Mouse (Mus musculus) G1E (cell line): ENCODE data around the gene Shisa7. TPM values are rescaled to one million over a fixed set of nuclear protein-coding genes. Genes with fewer than 3 reads are reported as not detected.

Experiments
- ATAC-seq: 2 replicates; pipeline ENCODE4 v1.8.0; 2016; ENCODE audit warnings: mild to moderate bottlenecking; ENCODE audit not compliant: insufficient number of reproducible peaks, poor library complexity, low FRiP score, severe bottlenecking; ENCODE audit errors: extremely low read depth
- DNase-seq: peaks from one replicate; pipeline ENCODE4 v3.0.0; 2012; ENCODE audit warnings: low spot score
- H3K27me3 ChIP-seq: 2 replicates; pipeline ENCODE4 v1.6.1; 2012; ENCODE audit warnings: mild to moderate bottlenecking, low read length, inconsistent platforms; ENCODE audit not compliant: insufficient read depth
- H3K36me3 ChIP-seq: replicated peaks from 2 replicates; pipeline ENCODE3; 2012; ENCODE audit warnings: mild to moderate bottlenecking, inconsistent platforms
- H3K4me1 ChIP-seq: 2 replicates; pipeline ENCODE4 v1.6.1; 2012; ENCODE audit warnings: low read depth, low read length, inconsistent platforms, mixed read lengths; ENCODE audit not compliant: insufficient read depth
- H3K4me3 ChIP-seq: 2 replicates; pipeline ENCODE4 v1.5.1; 2012; ENCODE audit warnings: low read depth, mild to moderate bottlenecking, inconsistent platforms, low read length, moderate library complexity, mixed read lengths
- H3K9me3 ChIP-seq: replicated peaks from 2 replicates; pipeline ENCODE4 v1.6.1; 2012; ENCODE audit warnings: inconsistent platforms
- CTCF ChIP-seq: IDR thresholded peaks from 2 replicates; pipeline ENCODE4 v1.5.1; 2012; ENCODE audit warnings: low read depth, low read length, inconsistent platforms, mixed read lengths
- GATA1 ChIP-seq: IDR thresholded peaks from 2 replicates; pipeline ENCODE4 v1.6.1; 2012; ENCODE audit warnings: borderline replicate concordance, low read length, inconsistent platforms, mixed read lengths
- GATA2 ChIP-seq: IDR thresholded peaks from 2 replicates; pipeline ENCODE4 v1.6.1; 2012; ENCODE audit warnings: low read depth, low read length, inconsistent platforms, borderline replicate concordance
- POLR2AphosphoS5 ChIP-seq: IDR thresholded peaks from 2 replicates; pipeline ENCODE4 v1.6.1; 2012; ENCODE audit warnings: low read depth, low read length, inconsistent platforms; ENCODE audit not compliant: insufficient replicate concordance
- TAL1 ChIP-seq: conservative IDR thresholded peaks from 2 replicates; pipeline ENCODE4 v1.6.1; 2012; ENCODE audit warnings: low read depth, low read length, inconsistent platforms, mixed read lengths
- polyA plus RNA-seq: library from polyadenylated mRNA; stranded (reverse); fragments of >175 nt; gene quantifications from 2 replicates; pipeline ENCODE4 v1.2.3, GENCODE M21; 2012
- total RNA-seq, 2 experiments: library from RNA; stranded (forward) in 1 of 2; stranded (reverse) in 1 of 2; fragments of 200-1000 nt in 1 of 2; fragments of >200 nt in 1 of 2; fragmentation: Nextera tagmentation in 1 of 2; gene quantifications; 2 replicates each; pipeline ENCODE4 v1.2.3; 2014 to 2017

Gene Shisa7
- total and polyA plus RNA-seq, 3 experiments = 0.22 TPM; not detected in 2

- Histone ChIP-seq H3K4me1 (peaks cover 59% of the 10 kb centered on the region), H3K9me3 (no peaks in the 10 kb centered on the region), H3K36me3 (peaks cover 2% of the 10 kb centered on the region), H3K27me3 (peaks cover 47% of the 10 kb centered on the region), H3K4me3 (no peak overlapping the region)
- DNase-seq (no peak), ATAC-seq (no peak)
- no peak for TF ChIP-seq GATA2
- no peak for TF ChIP-seq GATA1
- no peak for TF ChIP-seq POLR2AphosphoS5
- TF ChIP-seq CTCF = no peak
Measured at GRCm38 (mm10) chr7:4777851-4778637, 66.5 kb downstream of the Shisa7 start.

- DNase-seq = no peak
- ATAC-seq = no peak
- Histone ChIP-seq H3K36me3 (no peaks in the 10 kb centered on the region), H3K27me3 (peaks cover 47% of the 10 kb centered on the region), H3K4me1 (peaks cover 50% of the 10 kb centered on the region), H3K4me3 (peak overlapping the region; percentile 63; the same call in 1 of the 2 replicates), H3K9me3 (no peaks in the 10 kb centered on the region)
- TF ChIP-seq CTCF (no peak), TAL1 (no peak), POLR2AphosphoS5 (no peak), GATA2 (no peak), GATA1 (no peak)
Measured at GRCm38 (mm10) chr7:4776861-4777830, 67.3 kb downstream of the Shisa7 start.

- Histone ChIP-seq H3K27me3 (peaks cover 47% of the 10 kb centered on the region), H3K4me1 (peaks cover 43% of the 10 kb centered on the region), H3K9me3 (no peaks in the 10 kb centered on the region), H3K36me3 (no peaks in the 10 kb centered on the region), H3K4me3 (no peak overlapping the region)
- ATAC-seq = no peak
- TF ChIP-seq GATA2 (no peak), TAL1 (no peak), CTCF (no peak), GATA1 (no peak)
- DNase-seq = no peak
Measured at GRCm38 (mm10) chr7:4776131-4776530, 68.4 kb downstream of the Shisa7 start.

Other genes starting within 250 kb of the Shisa7 start
Only the 20 nearest of the 33 such genes appear.
- 55.3 and 67.8 TPM in 2 replicates for gene Hspbp1, start 159.6 kb downstream of the Shisa7 start, total RNA-seq (2014; fragmentation: Nextera tagmentation)
- 26.5 and 30.6 TPM in 2 replicates for gene Hspbp1, start 159.6 kb downstream of the Shisa7 start, total RNA-seq (2017)
- 124 and 152 TPM in 2 replicates for gene Hspbp1, start 159.6 kb downstream of the Shisa7 start, polyA plus RNA-seq
- not detected in 2 replicates for gene Brsk1, start 154.1 kb downstream of the Shisa7 start, total RNA-seq (2014; fragmentation: Nextera tagmentation)
- 0.44 TPM in 1 of 2 replicates, not detected in the other for gene Brsk1, start 154.1 kb downstream of the Shisa7 start, total RNA-seq (2017)
- gene Brsk1, start 154.1 kb downstream of the Shisa7 start, polyA plus RNA-seq = not detected in 2 replicates
- 1.1 and 1.7 TPM in 2 replicates for gene Tmem150b, start 119.4 kb downstream of the Shisa7 start, total RNA-seq (2014; fragmentation: Nextera tagmentation)
- gene Tmem150b, start 119.4 kb downstream of the Shisa7 start, total RNA-seq (2017) = 1.2 and 1.7 TPM in 2 replicates
- gene Tmem150b, start 119.4 kb downstream of the Shisa7 start, polyA plus RNA-seq = 0.11 and 0.21 TPM in 2 replicates
- 79.7 and 108 TPM in 2 replicates for gene Kmt5c, start 104.6 kb downstream of the Shisa7 start, total RNA-seq (2014; fragmentation: Nextera tagmentation)
- 34.8 and 39.0 TPM in 2 replicates for gene Kmt5c, start 104.6 kb downstream of the Shisa7 start, total RNA-seq (2017)
- 232 and 325 TPM in 2 replicates for gene Kmt5c, start 104.6 kb downstream of the Shisa7 start, polyA plus RNA-seq
- gene Cox6b2, start 91.6 kb downstream of the Shisa7 start, total RNA-seq (2014; fragmentation: Nextera tagmentation) = 4.2 and 5.3 TPM in 2 replicates
- 1.0 and 2.0 TPM in 2 replicates for gene Cox6b2, start 91.6 kb downstream of the Shisa7 start, total RNA-seq (2017)
- gene Cox6b2, start 91.6 kb downstream of the Shisa7 start, polyA plus RNA-seq = 7.8 and 8.0 TPM in 2 replicates
- gene Fam71e2, start 73.4 kb downstream of the Shisa7 start, total RNA-seq (2014; fragmentation: Nextera tagmentation) = not detected in 2 replicates
- gene Fam71e2, start 73.4 kb downstream of the Shisa7 start, total RNA-seq (2017) = 0.05 and 0.06 TPM in 2 replicates
- gene Fam71e2, start 73.4 kb downstream of the Shisa7 start, polyA plus RNA-seq = not detected in 2 replicates
- gene Il11, start 61.8 kb downstream of the Shisa7 start, total RNA-seq (2014; fragmentation: Nextera tagmentation) = not detected in 2 replicates
- gene Il11, start 61.8 kb downstream of the Shisa7 start, total RNA-seq (2017) = not detected in 2 replicates
- 0.13 and 0.15 TPM in 2 replicates for gene Il11, start 61.8 kb downstream of the Shisa7 start, polyA plus RNA-seq
- gene Tmem190, start 61.8 kb downstream of the Shisa7 start, total RNA-seq (2014; fragmentation: Nextera tagmentation) = not detected in 2 replicates
- 0.41 TPM in 1 of 2 replicates, not detected in the other for gene Tmem190, start 61.8 kb downstream of the Shisa7 start, total RNA-seq (2017)
- gene Tmem190, start 61.8 kb downstream of the Shisa7 start, polyA plus RNA-seq = not detected in 2 replicates
- gene Tmem238, start 55.0 kb downstream of the Shisa7 start, total RNA-seq (2014; fragmentation: Nextera tagmentation) = 1.7 and 4.7 TPM in 2 replicates
- 6.8 and 12.1 TPM in 2 replicates for gene Tmem238, start 55.0 kb downstream of the Shisa7 start, total RNA-seq (2017)
- gene Tmem238, start 55.0 kb downstream of the Shisa7 start, polyA plus RNA-seq = 40.6 and 61.2 TPM in 2 replicates
- 1,543 and 2,339 TPM in 2 replicates for gene Rpl28, start 51.8 kb downstream of the Shisa7 start, total RNA-seq (2014; fragmentation: Nextera tagmentation)
- 548 and 573 TPM in 2 replicates for gene Rpl28, start 51.8 kb downstream of the Shisa7 start, total RNA-seq (2017)
- 5,642 and 5,886 TPM in 2 replicates for gene Rpl28, start 51.8 kb downstream of the Shisa7 start, polyA plus RNA-seq
- gene Ube2s, start 32.1 kb downstream of the Shisa7 start, total RNA-seq (2014; fragmentation: Nextera tagmentation) = 538 and 670 TPM in 2 replicates
- 171 and 195 TPM in 2 replicates for gene Ube2s, start 32.1 kb downstream of the Shisa7 start, total RNA-seq (2017)
- 210 and 243 TPM in 2 replicates for gene Ube2s, start 32.1 kb downstream of the Shisa7 start, polyA plus RNA-seq
- 7.6 and 9.1 TPM in 2 replicates for gene Isoc2b, start 25.6 kb upstream of the Shisa7 start, total RNA-seq (2014; fragmentation: Nextera tagmentation)
- gene Isoc2b, start 25.6 kb upstream of the Shisa7 start, total RNA-seq (2017) = 34.4 and 40.1 TPM in 2 replicates
- 5.3 and 8.1 TPM in 2 replicates for gene Isoc2b, start 25.6 kb upstream of the Shisa7 start, polyA plus RNA-seq
- 1.9 and 3.4 TPM in 2 replicates for gene Isoc2a, start 32.5 kb upstream of the Shisa7 start, total RNA-seq (2014; fragmentation: Nextera tagmentation)
- gene Isoc2a, start 32.5 kb upstream of the Shisa7 start, total RNA-seq (2017) = 7.5 and 10.4 TPM in 2 replicates
- gene Isoc2a, start 32.5 kb upstream of the Shisa7 start, polyA plus RNA-seq = 6.3 and 16.2 TPM in 2 replicates
- gene Gm36210, start 61.8 kb upstream of the Shisa7 start, total RNA-seq (2014; fragmentation: Nextera tagmentation) = not detected in 2 replicates
- gene Gm36210, start 61.8 kb upstream of the Shisa7 start, total RNA-seq (2017) = not detected in 2 replicates
- gene Gm36210, start 61.8 kb upstream of the Shisa7 start, polyA plus RNA-seq = not detected in 2 replicates
- gene Zfp628, start 70.5 kb upstream of the Shisa7 start, total RNA-seq (2014; fragmentation: Nextera tagmentation) = 13.9 and 15.2 TPM in 2 replicates
- 1.6 and 1.8 TPM in 2 replicates for gene Zfp628, start 70.5 kb upstream of the Shisa7 start, total RNA-seq (2017)
- gene Zfp628, start 70.5 kb upstream of the Shisa7 start, polyA plus RNA-seq = 35.7 and 39.5 TPM in 2 replicates
- gene Nat14, start 77.3 kb upstream of the Shisa7 start, total RNA-seq (2014; fragmentation: Nextera tagmentation) = 2.0 and 3.6 TPM in 2 replicates
- 0.41 and 1.1 TPM in 2 replicates for gene Nat14, start 77.3 kb upstream of the Shisa7 start, total RNA-seq (2017)
- 0.85 and 1.2 TPM in 2 replicates for gene Nat14, start 77.3 kb upstream of the Shisa7 start, polyA plus RNA-seq
- 0.15 TPM in 1 of 2 replicates, not detected in the other for gene Ssc5d, start 81.1 kb upstream of the Shisa7 start, total RNA-seq (2014; fragmentation: Nextera tagmentation)
- 0.05 TPM in 1 of 2 replicates, not detected in the other for gene Ssc5d, start 81.1 kb upstream of the Shisa7 start, total RNA-seq (2017)
- gene Ssc5d, start 81.1 kb upstream of the Shisa7 start, polyA plus RNA-seq = 0.02 and 0.08 TPM in 2 replicates
- not detected in 2 replicates for gene Sbk2, start 119.7 kb upstream of the Shisa7 start, total RNA-seq (2014; fragmentation: Nextera tagmentation)
- 0.06 and 0.11 TPM in 2 replicates for gene Sbk2, start 119.7 kb upstream of the Shisa7 start, total RNA-seq (2017)
- gene Sbk2, start 119.7 kb upstream of the Shisa7 start, polyA plus RNA-seq = not detected in 2 replicates
- gene Sbk3, start 126.5 kb upstream of the Shisa7 start, total RNA-seq (2014; fragmentation: Nextera tagmentation) = not detected in 2 replicates
- gene Sbk3, start 126.5 kb upstream of the Shisa7 start, total RNA-seq (2017) = 0.06 and 0.11 TPM in 2 replicates
- not detected in 2 replicates for gene Sbk3, start 126.5 kb upstream of the Shisa7 start, polyA plus RNA-seq
- 9.9 TPM in 1 of 2 replicates, not detected in the other for gene Zfp579, start 151.5 kb upstream of the Shisa7 start, total RNA-seq (2014; fragmentation: Nextera tagmentation)
- 0.71 and 0.87 TPM in 2 replicates for gene Zfp579, start 151.5 kb upstream of the Shisa7 start, total RNA-seq (2017)
- gene Zfp579, start 151.5 kb upstream of the Shisa7 start, polyA plus RNA-seq = 4.1 and 4.2 TPM in 2 replicates